Mouse (Mus musculus): ENCODE data around the gene Ifitm2.

DNA sequence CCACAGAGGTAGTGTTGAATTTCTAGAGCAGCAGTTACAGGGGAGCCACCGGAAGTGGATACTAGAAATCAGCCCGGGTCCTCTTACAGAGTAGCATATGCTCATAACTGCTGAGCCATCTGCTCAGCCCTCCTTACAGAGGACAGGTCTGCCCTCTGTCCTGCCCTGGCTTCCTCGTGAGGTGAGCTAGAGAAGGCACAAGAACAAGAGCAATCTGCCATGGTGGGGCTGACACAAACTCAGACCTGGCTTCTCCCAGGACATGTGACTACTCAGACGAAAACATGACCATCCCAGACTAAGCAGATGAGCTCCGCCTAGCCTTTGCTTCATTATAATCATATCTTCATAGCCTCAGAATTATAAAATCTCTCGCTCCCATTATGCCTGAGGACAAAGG lies 4.0 kb downstream of the Ifitm2 start:
- TF ChIP-seq CTCF (IDR thresholded peaks at IDR 0.05; ENCODE audit: control insufficient read depth, insufficient read depth, insufficient read length) (no peak), MAX (IDR thresholded peaks at IDR 0.05) (no peak), FOSL1 (IDR thresholded peaks at IDR 0.05; ENCODE audit: insufficient read depth, low read length, poor library complexity, severe bottlenecking) (no peak), MYOG (IDR thresholded peaks at IDR 0.05; ENCODE audit: control insufficient read depth, extremely low read depth, insufficient read length) (no peak), USF1 (IDR thresholded peaks at IDR 0.05; ENCODE audit: low read depth) (no peak), CEBPB (IDR thresholded peaks at IDR 0.05; ENCODE audit: low read depth) (no peak)
